ENCODE assay signal across 10 mouse cellular contexts in the genomic region with DNA sequence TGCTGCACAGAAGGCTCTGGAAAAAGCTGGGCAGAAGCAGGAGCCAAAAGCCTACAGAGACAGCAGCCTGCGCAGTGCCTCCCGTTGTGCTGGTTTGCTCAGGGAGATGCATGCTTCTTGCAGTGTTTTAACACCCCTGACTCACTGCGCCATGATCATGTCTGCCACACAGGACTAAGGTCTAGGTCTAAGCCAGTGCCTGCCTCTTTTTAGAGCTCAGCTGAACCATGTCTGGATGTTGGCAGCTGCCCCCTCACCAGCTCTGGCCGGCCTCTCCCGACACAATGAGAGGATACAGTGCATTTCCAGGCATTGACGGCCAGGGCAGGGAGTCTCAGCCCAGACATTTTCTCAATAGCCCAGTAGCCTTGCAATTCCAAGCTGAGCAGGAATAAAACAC. TPM values are rescaled to one million over a fixed set of nuclear protein-coding genes. Genes with fewer than 3 reads are reported as not detected.
DNase-seq lines count a peak whose midpoint lies in the region; ATAC-seq and TF ChIP-seq lines count a peak whose summit lies in the region.
"Had no signal": no experiment of that assay in that cellular context is flagged by ENCODE, and none has a peak within 500 bp of the region (broad histone marks: within the 10 kb centered on the region; RNA-seq: fewer than 3 reads in every experiment).

No protein-coding gene starts in this region.

- TF ChIP-seq CTCF in left cerebral cortex, adult 2 months (IDR thresholded peaks at IDR 0.05), result no peak
- TF ChIP-seq CTCF in cortical plate, adult 2 months (IDR thresholded peaks at IDR 0.05; ENCODE audit: extremely low read depth, insufficient read depth, low read length), result no peak

- H3K9me3 ChIP-seq in forebrain, embryonic 10.5 days, result no peaks in the 10 kb centered on the region
- H3K9me3 ChIP-seq in forebrain, embryonic 13.5 days (replicated peaks), result no peaks in the 10 kb centered on the region
- no peaks in the 10 kb centered on the region for H3K9me3 ChIP-seq in lung, embryonic 15.5 days
- H3K9me3 ChIP-seq: limb, embryonic 15.5 days had no signal

- H3K36me3 ChIP-seq in forebrain, embryonic 10.5 days (replicated peaks), result no peaks in the 10 kb centered on the region
- H3K36me3 ChIP-seq in forebrain, embryonic 13.5 days (ENCODE audit: poor library complexity, severe bottlenecking), result no peaks in the 10 kb centered on the region
- no peaks in the 10 kb centered on the region for H3K36me3 ChIP-seq in lung, embryonic 15.5 days
- H3K36me3 ChIP-seq: limb, embryonic 15.5 days had no signal

- no peak; the same call in 1 of the 2 replicates for ATAC-seq in forebrain, embryonic 13.5 days
- 0 out of 2 replicates have a peak, but pooled peaks have one; percentile 28 for ATAC-seq in lung, embryonic 15.5 days (ENCODE audit: borderline replicate concordance, extremely low read depth, low FRiP score, low TSS enrichment)

- H3K27ac ChIP-seq in forebrain, embryonic 10.5 days, result peak overlapping the region; percentile 56
- no peak overlapping the region for H3K27ac ChIP-seq in forebrain, embryonic 13.5 days
- peak overlapping the region; percentile 63 for H3K27ac ChIP-seq in left cerebral cortex, adult 2 months
- H3K27ac ChIP-seq in cortical plate, adult 2 months (ENCODE audit: insufficient read depth, low read length), result 0 out of 2 replicates have a peak overlapping the region, but pooled peaks have one; percentile 41
- H3K27ac ChIP-seq in lung, embryonic 15.5 days, result peak overlapping the region; percentile 67
- H3K27ac ChIP-seq: limb, embryonic 15.5 days had no signal

- no peak overlapping the region for H3K9ac ChIP-seq in forebrain, embryonic 13.5 days
- no peak overlapping the region for H3K9ac ChIP-seq in lung, embryonic 15.5 days
- H3K9ac ChIP-seq: limb, embryonic 15.5 days had no signal

- no peak overlapping the region for H3K4me3 ChIP-seq in forebrain, embryonic 10.5 days
- no peak overlapping the region for H3K4me3 ChIP-seq in forebrain, embryonic 13.5 days
- H3K4me3 ChIP-seq in left cerebral cortex, adult 2 months, result no peak overlapping the region
- no peak overlapping the region for H3K4me3 ChIP-seq in cortical plate, adult 2 months (ENCODE audit: insufficient read depth, low read length)
- no peak overlapping the region for H3K4me3 ChIP-seq in lung, embryonic 15.5 days
- H3K4me3 ChIP-seq: limb, embryonic 15.5 days had no signal

- no peak for TF ChIP-seq POLR2A in cortical plate, adult 2 months (IDR thresholded peaks at IDR 0.05; ENCODE audit: extremely low read depth, insufficient read depth, low read length)

- peaks cover 38% of the 10 kb centered on the region for H3K4me1 ChIP-seq in forebrain, embryonic 10.5 days
- peaks cover 18% of the 10 kb centered on the region; the same call in 1 of the 2 replicates for H3K4me1 ChIP-seq in forebrain, embryonic 13.5 days
- H3K4me1 ChIP-seq in cortical plate, adult 2 months (ENCODE audit: control insufficient read depth, insufficient read depth, low read length), result no peaks in the 10 kb centered on the region
- peaks cover 53% of the 10 kb centered on the region for H3K4me1 ChIP-seq in lung, embryonic 15.5 days

- no peak for DNase-seq in forebrain, embryonic 10.5 days (ENCODE audit: extremely low spot score, low spot score)
- DNase-seq in left cerebral cortex, adult 2 months (ENCODE audit: extremely low spot score in 1 of 2, low spot score in 2 of 2), result no peak
- DNase-seq in left cerebral cortex, adult 9 months (ENCODE audit: low spot score in 2 of 2), result no peak
- DNase-seq in layer of hippocampus, postnatal 36 days, result no peak
- no peak for DNase-seq in layer of hippocampus, adult 9-11 months
- DNase-seq: B cell, adult 2 months had no signal

- 77% methylated on average over 6 of the region's 6 CpGs for WGBS in forebrain, embryonic 10.5 days
- WGBS in forebrain, embryonic 13.5 days, result 63% methylated on average over 6 of the region's 6 CpGs
- WGBS in lung, embryonic 15.5 days, result 42% methylated on average over 6 of the region's 6 CpGs

- intact Hi-C loops in left cerebral cortex, adult 2 months (cut with DNase I), result no loop called here

- H3K4me2 ChIP-seq in forebrain, embryonic 13.5 days, result no peak overlapping the region
- no peak overlapping the region for H3K4me2 ChIP-seq in lung, embryonic 15.5 days
- H3K4me2 ChIP-seq: limb, embryonic 15.5 days had no signal

- H3K27me3 ChIP-seq in forebrain, embryonic 10.5 days (ENCODE audit: poor library complexity, severe bottlenecking), result no peaks in the 10 kb centered on the region
- no peaks in the 10 kb centered on the region for H3K27me3 ChIP-seq in forebrain, embryonic 13.5 days
- H3K27me3 ChIP-seq in lung, embryonic 15.5 days, result no peaks in the 10 kb centered on the region
- H3K27me3 ChIP-seq: limb, embryonic 15.5 days had no signal

RNA-seq across cellular contexts. Expression of gene Afdn, which starts 23.0 kb away (rescaled TPM):
- 80.9 and 82.9 TPM in 2 replicates for polyA plus RNA-seq in forebrain, embryonic 10.5 days (2016; fragmentation: Nextera tagmentation; extraction: Ambion mirVana)
- 137 and 159 TPM in 2 replicates for polyA plus RNA-seq in forebrain, embryonic 13.5 days (2015; fragmentation: Nextera tagmentation; extraction: Ambion mirVana)
- 100 to 1,000 TPM; 127 to 134 TPM for total RNA-seq in left cerebral cortex, adult 2 months (2021)
- polyA plus RNA-seq in cortical plate, adult 2 months (2012; rRNA removed), result 73.9 and 77.3 TPM in 2 replicates
- 111 and 114 TPM in 2 replicates for polyA plus RNA-seq in lung, embryonic 15.5 days (2015; fragmentation: Nextera tagmentation; extraction: Ambion mirVana)
- 100 to 1,000 TPM; 106 to 112 TPM for total RNA-seq in layer of hippocampus, postnatal 36 days (2021)

RNA-seq across cellular contexts. Expression of gene Tcte2, which starts 24.3 kb away (rescaled TPM):
- polyA plus RNA-seq in forebrain, embryonic 10.5 days (2016; fragmentation: Nextera tagmentation; extraction: Ambion mirVana), result 4.9 and 6.6 TPM in 2 replicates
- 19.2 and 20.6 TPM in 2 replicates for polyA plus RNA-seq in forebrain, embryonic 13.5 days (2015; fragmentation: Nextera tagmentation; extraction: Ambion mirVana)
- total RNA-seq in left cerebral cortex, adult 2 months (2021), result 10 to 100 TPM; 21.4 to 23.2 TPM
- 15.6 and 16.9 TPM in 2 replicates for polyA plus RNA-seq in cortical plate, adult 2 months (2012; rRNA removed)
- 3.1 and 5.1 TPM in 2 replicates for polyA plus RNA-seq in lung, embryonic 15.5 days (2015; fragmentation: Nextera tagmentation; extraction: Ambion mirVana)
- total RNA-seq in layer of hippocampus, postnatal 36 days (2021), result 10 to 100 TPM; 19.1 to 21.4 TPM
